In the genomic region with DNA sequence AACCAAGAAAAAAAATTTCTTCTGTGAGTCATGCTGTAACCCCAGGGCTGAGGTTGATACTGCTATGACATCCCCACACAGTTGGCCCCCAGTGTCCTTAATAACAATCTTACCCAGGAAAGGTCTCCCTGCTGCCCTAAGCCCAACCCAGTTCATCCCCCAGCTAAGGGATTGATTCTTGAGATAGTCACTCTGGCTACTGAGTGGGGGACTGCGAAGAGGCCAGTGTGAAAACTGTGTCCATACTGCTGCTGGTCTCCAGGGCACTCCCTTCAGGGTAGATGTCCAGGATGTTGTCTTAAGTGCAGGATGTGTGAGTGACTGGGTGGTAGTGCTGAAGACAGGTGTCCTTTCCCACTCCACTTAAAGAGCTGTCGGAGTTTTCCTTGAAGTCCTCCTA, we compare ENCODE assay signal across 25 mouse cellular contexts. TPM values are rescaled to one million over a fixed set of nuclear protein-coding genes. Genes with fewer than 3 reads are reported as not detected.
"Had no signal": no experiment of that assay in that cellular context is flagged by ENCODE, and none has a peak within 500 bp of the region (broad histone marks: within the 10 kb centered on the region; RNA-seq: fewer than 3 reads in every experiment).

A gene (minus strand): TSS at position 101 of the 400 bp plus-strand sequence.

- H3K27me3 ChIP-seq: neural tube, embryonic 12.5 days; neural tube, embryonic 13.5 days; neural tube, embryonic 15.5 days; stomach, embryonic 15.5 days had no signal

- H3K4me3 ChIP-seq: neural tube, embryonic 12.5 days; neural tube, embryonic 13.5 days; neural tube, embryonic 15.5 days; stomach, embryonic 15.5 days had no signal

- H3K27ac ChIP-seq: neural tube, embryonic 12.5 days; neural tube, embryonic 13.5 days; neural tube, embryonic 15.5 days; stomach, embryonic 15.5 days; stomach, postnatal 0 days had no signal

- DNase-seq: retina, postnatal 1 day; right cerebral cortex, adult 18-20 months; right cerebral cortex, postnatal 14 days; right cerebral cortex, postnatal 25 days; right cerebral cortex, postnatal 4 days; spleen, adult 18-20 months; thymus, adult 18-20 months; thymus, adult 2 months; thymus, postnatal 14 days; thymus, postnatal 25 days; thymus, postnatal 36 days; thymus, postnatal 4 days had no signal

- H3K4me1 ChIP-seq: neural tube, embryonic 12.5 days; neural tube, embryonic 15.5 days had no signal

RNA-seq across cellular contexts. Expression of the gene that starts here (rescaled TPM):
- polyA plus RNA-seq: neural tube, embryonic 11.5 days; neural tube, embryonic 12.5 days; neural tube, embryonic 13.5 days; neural tube, embryonic 14.5 days; neural tube, embryonic 15.5 days; small intestine, adult 2 months; spleen, adult 2 months; stomach, embryonic 14.5 days; stomach, embryonic 15.5 days; stomach, embryonic 16.5 days; stomach, postnatal 0 days; thymus, adult 2 months; thymus, postnatal 0 days; urinary bladder, adult 2 months had no signal
